Mouse (Mus musculus) hindlimb bud, embryonic 11.5 days (tissue): ENCODE measurements around the gene Tyw1.

Experiments used
- DNase-seq: peaks from one replicate; pipeline ENCODE4 v3.0.0-alpha.2; 2012; ENCODE audit warnings: low read depth, low spot score; ENCODE audit errors: extremely low spot score

Tyw1 gene

DNA sequence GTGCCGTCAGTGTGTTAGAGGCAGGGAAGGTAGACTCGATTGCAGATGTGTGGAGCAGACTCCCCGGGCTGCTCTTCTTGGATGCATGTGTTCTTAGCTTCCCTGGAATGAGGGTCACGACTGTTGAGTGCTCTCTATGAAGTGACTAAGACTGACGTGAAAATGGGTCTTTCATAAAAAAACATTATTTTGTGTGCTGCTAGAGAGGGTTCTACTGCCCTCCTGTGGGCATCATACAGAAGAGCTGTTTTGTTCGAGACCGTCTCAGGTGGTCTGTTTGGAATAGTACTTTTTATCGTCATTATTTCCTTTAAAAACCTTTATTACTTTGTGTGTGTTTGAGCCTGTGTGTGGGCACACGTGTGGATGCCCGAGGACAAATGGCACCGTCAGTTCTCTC is 8.0 kb downstream of the Tyw1 start:
- DNase-seq = no peak

DNA sequence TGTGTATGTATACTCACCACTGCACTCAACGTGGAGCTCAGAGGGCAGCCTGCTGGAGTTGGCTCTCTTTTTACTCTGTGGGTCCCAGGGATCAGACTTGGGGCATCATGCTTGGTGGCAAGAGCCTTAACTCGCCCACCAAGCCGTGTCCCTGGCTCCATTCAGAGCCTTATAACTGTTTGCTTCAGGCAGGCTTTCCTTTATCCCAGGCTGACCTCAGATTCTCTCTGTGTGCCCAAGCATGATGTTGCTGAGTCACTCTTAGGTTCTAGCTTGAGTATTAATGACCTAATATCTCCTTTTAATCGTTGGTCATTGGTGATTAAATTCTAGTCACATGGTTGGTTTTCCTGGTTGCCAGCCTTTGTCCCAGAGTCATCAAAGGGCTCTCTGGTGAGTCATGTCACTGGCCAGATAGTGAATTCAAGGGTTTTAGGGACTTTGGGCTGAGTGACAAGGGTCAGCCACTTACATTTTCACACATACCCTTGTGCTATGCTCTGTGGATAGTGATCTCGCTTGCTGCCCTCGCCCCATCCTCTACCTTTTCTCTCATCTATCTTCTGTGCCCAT is 9.1 kb downstream of the Tyw1 start:
- DNase-seq = no peak

DNA sequence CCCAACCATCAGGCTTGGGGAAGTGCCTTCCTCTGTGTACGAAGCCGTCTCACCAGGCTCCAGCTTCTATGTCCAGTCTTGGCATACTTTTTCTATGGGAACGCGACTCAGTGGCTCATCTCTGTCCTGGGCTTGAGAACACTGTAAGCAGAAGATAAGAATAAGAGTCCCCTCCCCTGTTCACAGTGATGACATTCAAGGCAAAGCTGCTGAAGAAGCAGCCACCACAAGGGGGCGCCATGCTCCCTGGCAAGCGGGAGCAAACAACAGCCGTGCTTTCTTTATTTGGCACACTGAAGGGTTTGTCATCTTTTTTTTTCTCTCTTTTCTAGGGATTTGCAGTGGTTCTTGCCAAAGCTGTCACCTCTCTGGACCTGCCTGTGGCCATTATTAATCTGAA is 11.2 kb downstream of the Tyw1 start:
- DNase-seq = no peak

DNA sequence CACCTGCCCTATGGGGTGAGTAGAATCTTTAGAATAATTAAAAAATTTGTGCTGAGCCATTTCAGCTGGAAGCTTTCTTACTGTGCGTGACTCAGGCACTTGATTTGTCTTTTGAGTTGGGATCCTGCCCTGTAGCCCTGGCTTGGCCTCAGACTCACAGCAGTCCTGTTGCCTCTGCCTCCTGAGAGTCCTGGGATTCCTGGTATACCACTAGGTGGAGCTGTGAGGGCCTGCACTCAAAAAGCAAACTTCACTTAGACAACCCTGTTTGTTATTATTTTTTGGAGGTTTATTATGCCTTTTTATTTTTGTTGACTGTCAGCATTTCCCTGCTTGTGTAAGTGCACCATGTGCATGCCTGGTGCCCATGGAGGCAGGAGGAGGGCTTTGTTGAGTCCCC is 11.9 kb downstream of the Tyw1 start:
- DNase-seq = no peak

DNA sequence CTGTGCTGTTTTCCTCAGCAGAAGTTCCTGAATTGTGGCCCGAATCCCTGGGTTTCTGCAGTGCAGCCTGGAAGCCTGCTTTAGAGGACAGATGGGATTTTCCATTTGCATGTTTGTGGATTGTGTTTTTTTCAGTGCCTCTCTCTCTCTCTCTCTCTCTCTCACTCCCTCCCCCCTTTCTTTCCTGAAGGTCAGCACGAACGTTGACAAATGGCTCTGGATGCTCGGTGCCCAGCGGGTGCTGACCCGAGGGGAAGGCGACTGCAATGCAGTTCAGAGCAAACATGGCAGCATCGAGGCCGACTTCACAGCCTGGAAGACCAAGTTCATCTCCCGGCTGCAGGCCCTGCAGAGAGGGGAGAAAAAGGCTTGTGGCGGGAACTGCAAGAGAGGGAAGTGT is 13.6 kb downstream of the Tyw1 start:
- DNase-seq = no peak

DNA sequence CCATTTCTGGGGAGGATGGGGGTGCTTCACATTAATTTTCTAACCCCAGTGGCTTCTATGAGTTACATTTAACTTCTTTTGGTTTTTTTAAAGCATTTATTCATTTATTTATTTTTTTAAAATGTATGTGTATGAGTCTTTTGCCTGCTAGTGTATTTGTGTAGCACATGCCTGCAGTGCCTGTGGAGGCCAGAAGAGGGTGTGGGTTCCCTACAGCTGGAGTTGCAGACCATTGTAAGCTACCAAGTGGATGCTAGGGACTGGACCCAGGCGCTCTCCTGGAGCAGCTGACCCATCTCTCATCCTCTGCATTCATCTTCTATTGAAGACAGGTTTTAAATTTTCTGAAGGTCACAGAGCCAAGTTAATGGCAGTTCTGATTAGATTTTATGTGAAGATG is 16.9 kb downstream of the Tyw1 start:
- no peak for DNase-seq

DNA sequence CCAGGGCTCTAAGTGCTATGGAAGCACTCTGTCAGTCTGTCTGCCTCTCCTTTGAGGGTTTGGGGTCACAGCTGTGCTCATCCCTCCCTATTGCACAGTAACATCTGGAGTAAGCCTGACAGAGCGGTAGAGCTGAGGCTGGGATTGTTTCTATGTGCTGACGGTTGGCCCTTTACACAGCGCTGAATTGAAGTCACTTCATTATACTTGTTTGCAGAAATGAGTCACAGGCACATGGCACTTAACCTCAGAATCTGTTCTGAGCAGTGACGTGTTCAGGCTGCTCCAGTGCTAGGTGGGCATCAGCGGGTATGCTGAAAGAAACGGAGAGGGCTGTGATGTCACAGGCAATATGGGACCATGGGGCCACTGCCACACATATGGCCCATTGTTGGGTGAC is 17.6 kb downstream of the Tyw1 start:
- no peak for DNase-seq

DNA sequence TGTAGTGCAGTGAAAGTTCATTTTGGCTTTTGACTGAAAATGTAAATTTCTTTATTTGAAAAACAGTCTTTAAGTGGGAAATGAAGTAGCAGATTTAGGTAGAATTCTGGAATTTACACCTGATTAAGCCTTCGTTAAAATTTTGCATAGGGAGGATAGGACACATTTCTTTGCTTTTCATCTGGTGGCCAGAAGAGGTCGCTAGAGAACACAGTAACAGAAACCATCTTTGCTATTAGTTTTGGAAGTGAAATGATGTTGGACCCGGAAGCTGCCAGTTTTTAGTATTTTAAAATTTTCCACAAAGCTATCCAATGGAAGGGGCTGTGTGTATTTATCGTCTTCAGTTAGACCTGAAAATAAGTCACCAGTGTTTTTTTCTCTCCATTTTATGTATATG is 20.1 kb downstream of the Tyw1 start:
- DNase-seq = no peak

DNA sequence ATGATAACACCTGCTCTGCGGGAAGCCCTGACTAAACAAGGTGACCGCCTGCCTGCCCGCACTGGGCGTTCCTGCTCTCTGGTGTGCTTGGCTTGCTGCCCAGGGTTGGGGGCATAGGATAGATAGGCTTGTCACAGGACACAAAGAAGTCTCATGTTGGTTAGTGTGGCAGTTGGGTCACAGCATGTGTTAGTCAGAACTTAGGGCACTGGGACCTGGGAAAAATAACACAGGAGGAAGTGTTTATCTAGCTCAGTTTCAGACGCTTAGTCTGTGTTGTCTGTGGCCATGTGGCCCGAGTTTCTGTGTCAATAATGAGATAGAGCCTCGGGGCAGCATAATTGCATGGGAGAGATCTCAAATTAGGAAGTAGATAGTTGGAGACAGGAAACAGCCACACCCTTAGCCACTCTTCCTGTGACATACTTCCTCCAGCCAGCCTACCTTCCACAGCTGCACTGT is 22.6 kb downstream of the Tyw1 start:
- DNase-seq = no peak

DNA sequence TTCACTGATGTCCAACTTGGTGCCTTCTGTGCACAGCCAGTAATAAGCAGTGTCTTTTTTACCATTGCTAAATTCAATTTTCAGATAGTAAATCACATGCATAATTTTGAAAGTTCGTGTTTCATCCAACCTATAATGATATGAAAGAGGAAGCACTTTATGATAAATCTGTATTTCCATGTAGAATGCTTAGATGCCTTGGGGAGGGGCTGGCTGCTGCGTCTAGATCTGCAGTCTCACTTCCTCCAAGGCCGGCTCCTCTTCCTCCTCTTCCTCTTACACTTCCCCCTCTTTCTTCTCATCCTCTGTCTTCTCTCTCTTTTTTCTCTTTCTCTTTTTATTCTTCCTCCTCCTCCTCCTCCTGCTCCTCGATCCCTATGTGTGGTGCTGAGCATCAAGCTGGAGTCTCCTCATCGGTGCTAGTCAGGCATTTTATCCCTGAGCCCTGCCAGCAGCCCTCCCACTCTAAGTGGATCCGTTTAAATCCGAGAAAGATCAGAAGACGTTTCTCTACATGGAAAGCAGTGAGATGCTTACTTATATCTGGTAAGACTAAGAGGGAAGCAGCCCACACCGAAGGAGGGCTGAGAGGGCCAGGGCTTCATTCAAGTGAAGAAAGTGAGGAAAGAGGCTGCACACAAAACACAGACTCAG is 27.8 kb downstream of the Tyw1 start:
- no peak for DNase-seq

DNA sequence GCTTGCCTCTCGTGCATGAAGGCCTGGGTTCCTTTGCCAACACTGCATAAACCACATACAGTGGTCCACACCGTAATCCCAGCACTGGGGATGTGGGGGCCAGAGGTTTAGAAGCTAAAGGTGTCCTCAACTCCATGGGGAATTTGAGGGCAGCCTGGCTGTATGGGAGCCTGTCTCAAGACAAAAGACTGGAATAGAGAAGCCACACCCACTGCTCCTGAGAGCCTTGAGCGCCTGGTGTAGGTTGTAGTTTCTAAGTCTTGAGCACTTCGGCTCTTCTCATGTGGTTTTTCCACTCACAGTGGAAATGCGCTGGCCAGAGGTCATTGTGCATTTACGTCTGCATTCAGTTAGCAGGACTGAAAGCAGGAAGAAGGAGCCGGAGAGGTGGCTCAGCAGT is 32.7 kb downstream of the Tyw1 start:
- no peak for DNase-seq

DNA sequence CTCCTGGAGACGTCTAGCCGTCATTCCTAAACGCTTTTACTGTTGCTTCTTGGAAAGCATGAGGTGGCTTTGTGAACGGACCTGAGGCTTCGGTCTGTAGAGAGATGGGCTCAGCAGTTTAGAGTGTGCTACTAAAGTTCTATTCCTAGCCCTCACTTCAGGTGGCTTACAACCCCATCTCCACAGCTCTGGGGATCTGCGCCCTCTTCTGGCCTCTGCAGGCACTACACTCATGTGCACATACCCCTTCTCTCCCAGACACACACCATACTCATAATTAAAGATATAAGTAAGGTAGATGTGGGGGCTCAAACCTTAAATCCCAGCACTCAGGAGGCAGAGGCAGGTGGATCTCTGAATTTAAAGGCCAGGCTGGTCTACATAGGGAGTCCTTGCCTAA is 34.8 kb downstream of the Tyw1 start:
- no peak for DNase-seq

DNA sequence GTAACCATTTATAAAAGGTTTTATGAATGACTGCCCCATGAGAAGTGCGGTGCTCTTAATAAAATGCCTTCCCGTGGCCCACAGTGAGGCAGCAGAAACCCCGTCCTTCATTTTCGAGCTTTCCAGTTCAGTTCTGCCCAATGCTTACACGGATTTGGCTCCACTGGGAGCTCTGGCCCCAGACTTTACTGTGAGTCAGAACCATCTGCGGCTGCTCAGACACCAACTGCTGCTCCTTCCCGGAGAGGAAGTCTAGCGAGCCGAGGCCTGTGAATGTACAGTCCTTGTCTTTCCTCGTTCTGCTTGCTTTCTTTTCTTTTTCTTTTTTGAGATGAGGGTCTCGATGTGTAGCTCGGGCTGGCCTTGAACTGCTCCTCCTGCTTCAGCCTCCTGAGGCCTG is 35.4 kb downstream of the Tyw1 start:
- no peak for DNase-seq

DNA sequence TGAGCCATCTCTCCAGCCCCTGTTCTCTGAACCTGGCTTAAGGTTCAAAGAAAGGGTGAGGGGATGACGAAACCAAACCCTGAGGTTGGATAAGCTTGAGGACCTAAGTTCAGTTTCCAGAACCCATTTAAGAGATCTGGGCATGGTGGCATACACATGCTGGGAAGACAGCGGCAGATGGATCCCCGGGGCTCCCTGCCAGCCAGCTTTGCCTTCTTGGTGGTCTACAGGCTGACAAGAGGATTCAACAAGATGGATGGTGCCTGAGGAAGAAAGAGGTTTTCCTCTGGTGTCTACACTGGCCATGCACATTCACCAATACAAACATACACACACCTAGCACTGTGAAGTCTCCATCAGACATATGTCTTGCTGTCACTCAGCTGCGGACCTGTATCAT is 37.6 kb downstream of the Tyw1 start:
- no peak for DNase-seq

DNA sequence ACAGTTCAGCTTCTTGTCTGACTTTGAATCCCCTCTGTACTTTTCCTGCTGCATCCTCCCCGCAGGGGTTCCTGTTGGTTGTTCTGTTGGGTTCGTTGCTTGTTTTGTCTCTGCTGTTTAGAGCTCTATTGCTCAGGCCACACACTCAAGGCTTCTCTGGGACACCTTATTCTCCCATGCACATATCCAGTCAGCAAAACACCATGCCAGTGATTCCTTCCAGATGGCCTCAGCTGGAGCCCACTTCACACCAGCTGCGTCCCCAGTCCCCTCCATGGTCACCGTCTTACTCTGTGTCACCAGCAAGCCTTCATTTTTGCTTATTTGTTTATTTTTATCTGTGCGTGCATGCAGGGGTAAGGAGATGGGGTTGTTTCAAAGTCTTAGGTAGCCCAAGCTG is 38.5 kb downstream of the Tyw1 start:
- no peak for DNase-seq

DNA sequence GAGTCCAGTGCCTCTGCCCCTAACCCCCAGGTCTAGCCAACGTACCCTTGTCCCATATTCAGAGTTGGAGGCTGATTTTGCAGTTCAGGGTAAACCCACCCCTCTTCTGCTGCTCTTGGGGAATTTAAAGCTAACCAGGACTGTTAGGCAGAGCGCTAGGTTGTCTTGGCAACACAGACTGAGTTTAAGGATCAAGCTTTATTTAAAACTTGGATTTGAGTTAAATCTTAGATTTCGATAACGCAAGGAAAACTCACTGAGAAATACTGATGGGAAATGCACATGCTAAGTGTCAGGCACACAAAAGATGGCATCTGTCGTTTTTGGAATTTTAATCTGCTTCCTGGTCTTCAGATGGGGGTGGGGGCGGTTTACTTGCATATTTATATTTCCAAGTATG is 39.2 kb downstream of the Tyw1 start:
- DNase-seq = no peak

DNA sequence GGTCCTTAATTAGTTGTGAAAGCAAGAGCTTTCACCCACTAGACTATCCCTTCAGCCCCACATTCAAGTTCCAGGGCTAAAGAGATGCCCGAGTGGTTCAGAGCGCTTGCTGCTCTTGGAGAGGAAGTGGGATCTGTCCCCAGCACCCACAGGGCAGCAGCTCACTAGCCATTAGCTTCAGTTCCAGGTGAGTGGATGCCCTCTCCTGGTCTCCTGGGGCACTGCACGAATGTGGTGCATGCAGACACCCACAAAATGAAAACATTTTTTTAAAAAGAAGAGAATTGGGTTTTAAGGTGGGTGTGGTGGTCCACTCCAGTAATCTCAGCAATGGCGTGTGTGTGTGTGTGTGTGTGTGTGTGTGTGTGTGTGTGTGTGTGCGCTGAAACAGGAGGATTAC is 40.7 kb downstream of the Tyw1 start:
- DNase-seq = no peak

DNA sequence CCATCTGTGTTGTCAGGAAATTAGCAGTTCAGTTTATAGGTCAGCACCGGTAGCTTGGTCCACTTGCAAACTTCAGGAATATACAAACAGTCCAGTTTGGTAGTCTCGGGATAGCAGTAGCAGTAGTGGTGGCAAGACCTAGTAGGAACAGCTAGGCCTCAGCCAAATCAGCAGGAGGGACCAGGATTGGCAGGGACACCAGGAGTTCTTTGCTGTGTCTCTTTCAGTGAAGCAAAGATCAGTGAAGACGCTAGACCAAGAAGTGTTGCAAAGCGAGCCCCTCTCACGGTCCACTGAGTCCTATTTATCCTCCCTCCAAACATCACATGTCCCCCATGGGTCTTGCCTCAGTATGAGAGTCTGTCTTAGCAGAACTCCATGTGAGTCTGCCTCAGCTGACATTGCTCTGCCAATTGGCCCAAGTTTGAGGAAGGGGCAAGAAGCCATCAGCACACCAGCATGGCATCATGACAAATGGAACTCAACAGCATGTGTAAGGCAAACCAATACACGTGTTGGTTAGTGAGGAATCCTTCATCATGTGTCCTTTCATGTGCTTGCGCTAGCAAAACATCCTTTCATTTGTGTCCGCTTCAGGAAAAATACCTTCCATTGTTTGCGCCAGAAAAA is 43.5 kb downstream of the Tyw1 start:
- no peak for DNase-seq

DNA sequence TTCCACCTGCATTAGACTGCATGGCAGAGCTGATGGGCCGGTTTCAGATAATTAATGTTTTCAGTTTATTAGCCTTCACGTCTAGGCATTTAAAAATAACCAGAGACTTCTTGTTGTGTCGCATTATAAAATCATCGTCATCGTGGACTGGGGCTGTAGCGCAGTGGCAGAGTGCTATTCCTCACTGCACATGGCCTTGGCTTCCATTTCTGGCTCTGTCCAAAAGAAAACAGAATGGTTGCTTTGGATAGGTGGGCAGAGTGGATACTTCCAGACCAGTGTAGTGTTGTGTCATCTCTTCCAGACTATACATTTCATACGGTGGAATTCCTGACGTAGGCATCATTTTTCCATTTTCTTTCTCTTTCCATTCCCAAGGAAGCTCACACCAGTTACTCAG is 44.1 kb downstream of the Tyw1 start:
- DNase-seq = no peak

DNA sequence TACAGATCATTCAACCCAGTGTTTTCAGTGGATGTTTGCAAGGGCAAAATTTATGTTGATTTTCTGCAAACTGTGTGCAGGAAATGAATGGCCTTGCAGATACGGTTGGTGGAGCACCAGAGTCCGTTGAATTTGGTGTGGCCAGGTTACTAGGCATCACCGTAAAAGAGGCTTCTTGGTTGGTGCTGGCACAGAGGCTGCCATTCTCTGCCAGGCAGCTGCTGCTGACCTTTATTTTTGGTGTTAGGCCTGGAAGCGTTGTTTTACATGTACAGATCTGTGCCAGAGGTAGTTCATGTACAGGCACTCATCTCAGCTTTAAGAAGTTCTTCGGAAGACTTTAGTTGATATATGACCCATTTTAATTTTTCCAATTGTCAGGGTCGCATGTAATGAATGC is 48.2 kb downstream of the Tyw1 start:
- no peak for DNase-seq

DNA sequence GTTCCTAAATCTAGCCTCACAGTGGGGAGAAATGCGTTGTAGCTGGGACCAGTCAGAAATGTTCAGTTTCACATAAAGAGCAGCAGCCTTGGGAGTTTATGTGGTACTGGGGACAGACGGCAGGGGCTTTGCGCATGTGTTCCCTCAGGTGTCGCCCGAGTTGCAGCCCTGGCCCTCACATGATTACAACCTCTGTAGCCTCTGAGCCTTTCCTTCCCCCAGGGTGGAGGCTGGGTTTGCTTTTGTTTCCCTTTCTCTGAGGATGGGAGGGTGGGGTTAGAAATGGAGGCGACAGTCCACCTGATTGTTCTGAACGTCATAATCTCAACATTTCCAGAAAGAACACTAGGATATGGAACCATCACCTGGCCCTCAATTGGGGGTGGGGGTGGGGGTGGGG is 52.5 kb downstream of the Tyw1 start:
- no peak for DNase-seq

DNA sequence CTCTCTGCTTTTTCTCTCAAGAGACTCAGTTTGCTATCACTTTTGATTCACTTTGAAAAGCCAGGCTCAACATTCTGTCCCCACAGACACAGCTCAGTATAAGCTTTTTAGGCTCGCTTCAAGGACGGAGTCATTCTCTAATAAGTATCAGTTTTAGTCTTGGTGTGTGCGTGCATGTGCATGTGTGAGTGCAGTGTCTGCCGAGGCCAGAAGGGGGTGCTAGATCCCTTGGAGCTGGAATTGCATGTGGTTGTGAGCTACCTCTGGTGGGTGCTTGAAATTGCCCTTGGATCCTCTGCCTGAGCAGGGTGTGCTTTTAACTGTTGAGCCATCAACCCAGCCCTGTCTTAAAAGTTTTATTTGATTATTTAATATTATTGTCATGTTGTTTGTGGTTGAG is 54.7 kb downstream of the Tyw1 start:
- DNase-seq = no peak

DNA sequence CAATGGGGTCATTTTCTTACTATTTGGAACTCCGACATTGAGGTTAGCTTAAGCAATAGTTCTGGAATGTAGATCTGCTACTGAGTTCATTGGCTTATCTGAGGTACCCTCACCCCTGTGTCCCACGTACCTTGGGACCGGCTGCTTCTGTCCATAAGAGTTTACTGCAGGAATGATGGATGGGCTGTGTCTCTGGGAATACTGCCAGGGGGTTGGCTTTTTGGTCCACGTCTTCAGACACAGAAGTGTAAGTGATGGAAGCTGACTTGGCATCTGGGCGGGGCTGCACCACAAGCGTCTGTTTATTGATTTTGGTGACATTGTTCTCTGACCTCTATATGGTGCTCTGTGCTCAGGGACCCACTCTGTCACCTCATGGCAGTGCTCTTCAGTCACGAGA is 55.4 kb downstream of the Tyw1 start:
- DNase-seq = no peak
